Mouse (Mus musculus) T-helper 1 cell (primary cell): ENCODE results near the gene Gm42742.

ENCODE experiments used
- in situ Hi-C: fragments of 300-600 bp; cut with MboI, MseI; formaldehyde crosslinking; loops from one replicate; pipeline ENCODE4 v1.15.1; 2025; ENCODE audit warnings: high pct_unique_total_duplicates

Gene Gm42742

DNA sequence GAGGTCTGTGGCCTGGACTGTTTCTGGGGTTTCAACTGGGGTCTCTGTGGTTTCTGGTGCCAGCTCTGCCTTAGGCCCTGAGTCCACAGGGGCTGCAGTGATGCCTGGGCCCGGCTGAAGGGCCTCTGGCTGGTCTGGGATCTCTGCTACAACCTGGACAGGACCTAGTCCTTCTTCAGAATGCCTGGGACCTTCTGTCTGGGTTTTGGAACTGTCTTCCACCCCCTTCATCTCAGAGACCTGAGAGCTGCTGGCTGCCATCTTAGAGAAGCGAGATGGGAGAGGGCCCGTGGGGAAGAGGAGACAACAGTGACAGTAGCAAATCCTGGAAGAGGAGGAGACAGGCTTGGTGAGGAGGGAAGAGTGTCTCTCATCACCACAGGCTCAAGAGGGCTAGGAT lies 866 bp downstream of the Gm42742 start:
- in situ Hi-C loops = no loop called here

DNA sequence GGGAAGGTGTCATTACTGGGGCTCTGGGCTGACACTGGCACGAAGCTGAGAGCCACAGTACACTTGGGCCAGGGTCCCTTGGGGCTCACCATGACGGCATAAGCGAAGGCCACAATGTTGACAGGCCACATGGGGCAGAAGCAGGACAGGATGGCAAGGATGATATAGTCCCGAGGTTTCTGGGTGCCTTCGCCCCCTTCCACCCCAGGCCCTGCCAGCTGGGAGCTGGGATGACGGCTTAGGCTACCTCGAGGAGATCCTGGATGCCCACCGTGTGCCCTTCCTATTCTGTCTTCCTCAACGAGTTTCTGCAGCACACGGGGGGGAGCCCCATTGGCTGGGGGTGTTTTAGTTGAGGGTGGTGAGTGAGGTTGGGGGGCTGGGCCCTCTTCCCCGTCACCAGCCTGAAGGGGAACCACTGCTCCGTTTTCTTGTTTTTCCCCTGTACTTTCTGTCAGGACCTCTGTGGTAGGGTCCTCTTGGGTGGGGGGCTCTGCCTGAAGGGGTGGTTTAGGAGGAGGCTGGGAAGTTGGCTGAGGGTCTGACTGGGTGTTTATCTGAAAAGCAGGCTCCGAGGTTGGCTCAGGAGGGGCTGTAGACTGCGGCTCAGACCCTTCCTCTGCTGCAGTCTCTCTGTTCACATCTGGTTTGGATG lies 1.5 kb downstream of the Gm42742 start:
- in situ Hi-C loops = no loop called here

DNA sequence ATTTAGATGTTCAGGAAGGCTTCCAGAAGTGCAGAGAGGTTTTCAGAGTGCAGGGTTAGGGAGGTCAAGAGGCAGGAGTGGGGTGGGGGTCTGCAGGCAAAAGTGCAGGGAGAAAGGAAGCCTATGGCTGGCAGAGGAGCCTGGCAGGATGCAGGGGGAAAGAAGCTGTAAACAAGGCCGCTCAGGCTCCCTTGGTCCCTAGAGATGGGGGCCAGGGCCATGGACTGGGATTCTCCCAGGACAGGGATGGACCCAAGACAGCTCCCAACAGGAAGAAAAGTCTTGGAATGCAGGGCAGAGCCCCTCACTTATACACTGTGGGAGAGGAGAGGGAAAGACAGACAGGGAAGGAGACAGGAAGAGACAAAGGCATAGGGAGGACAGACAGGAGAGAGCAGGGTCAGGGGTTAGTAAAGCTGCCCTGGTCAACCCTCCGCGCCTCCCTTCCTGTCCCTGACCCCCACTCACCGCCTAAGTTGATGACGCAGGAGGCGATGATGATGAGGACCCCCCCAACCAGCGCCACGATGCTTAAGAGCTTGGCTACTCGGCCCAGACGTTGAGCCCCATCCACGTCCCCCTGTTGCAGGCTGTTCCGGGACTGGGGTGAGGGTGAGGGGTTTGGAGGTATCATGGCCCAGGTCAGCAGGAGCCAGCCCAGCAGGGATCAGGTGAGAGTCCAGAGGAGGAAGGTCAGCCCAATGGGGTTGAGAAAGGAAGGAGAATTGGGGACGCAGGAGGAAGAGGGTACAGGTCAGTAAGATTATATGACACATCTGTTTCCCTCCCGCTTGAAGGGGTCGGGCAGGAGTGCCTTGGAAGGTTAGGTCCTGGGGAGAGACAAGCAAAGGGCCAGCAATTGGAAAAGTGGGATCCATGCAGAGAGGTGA lies 2.2 kb downstream of the Gm42742 start:
- in situ Hi-C loops = no loop called here

DNA sequence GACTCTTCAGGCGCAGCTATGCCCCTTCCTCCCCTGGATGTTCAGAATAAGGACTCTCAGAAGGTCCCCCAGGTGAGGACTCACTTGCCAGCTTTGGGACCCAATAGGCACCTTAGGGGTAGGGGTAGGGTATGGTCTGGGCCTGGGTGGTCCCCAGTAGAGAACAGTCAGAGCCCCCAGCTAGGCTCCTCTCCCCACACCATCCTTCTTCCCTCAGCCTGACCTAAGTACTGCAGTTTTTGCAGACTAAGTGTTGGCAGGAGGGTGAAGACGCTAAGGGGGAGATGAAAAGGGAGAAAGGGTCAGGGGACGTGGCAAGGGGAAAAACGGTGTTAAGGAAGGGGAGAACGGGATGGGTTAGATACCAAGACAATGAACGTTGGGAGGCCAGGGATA lies 2.9 kb downstream of the Gm42742 start:
- in situ Hi-C loops = no loop called here

DNA sequence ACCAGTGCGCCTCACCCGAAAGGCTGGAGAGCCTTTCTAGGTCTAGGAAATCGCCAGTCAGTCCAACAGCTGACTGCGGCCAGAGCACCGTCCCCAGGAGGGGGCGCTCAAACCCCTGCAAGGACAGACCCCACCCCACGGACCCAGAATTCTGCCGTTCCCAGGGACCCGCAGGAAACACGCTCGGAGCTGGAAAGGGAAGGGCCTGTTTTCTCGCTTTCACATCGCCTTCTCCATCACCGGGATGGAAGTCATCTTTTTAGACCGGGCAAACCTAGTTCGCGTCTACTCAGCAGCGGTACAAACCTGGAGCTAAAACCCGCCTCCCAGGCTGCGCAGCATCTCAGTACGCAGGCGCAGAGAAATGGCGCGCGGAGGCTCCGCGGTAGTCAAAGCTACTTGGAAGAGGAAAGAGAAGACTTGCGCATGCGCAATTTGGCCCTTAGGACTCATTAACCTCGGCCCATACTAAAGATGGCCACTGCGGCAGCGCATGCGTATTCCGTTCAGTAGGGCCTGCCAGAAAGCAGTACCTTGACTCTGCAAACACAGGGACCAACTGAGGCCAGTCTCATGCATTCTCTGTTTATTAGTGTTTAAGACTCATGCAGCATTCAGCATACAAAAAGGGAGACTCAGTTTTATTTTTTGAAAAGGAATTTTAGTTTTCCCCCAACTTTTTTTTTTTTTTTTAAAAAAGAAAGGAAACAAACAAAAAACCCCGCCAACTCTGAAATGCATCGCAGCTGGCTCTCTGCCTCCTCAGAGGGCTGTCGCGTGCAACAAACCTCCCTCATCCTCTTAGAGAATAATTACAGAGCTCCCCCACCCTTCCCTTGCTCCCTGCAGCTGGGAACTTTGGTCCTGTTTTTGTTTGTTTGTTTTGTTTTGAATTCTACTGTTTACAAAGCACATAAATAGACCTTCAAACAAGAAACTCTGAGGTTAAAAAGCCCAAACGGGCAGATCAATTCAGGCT lies 3.6 kb downstream of the Gm42742 start, which contains the start of gene Pagr1a:
Gene Pagr1a (minus strand): TSS at position 382 of the 979 bp plus-strand sequence.
- in situ Hi-C loops = no loop called here

DNA sequence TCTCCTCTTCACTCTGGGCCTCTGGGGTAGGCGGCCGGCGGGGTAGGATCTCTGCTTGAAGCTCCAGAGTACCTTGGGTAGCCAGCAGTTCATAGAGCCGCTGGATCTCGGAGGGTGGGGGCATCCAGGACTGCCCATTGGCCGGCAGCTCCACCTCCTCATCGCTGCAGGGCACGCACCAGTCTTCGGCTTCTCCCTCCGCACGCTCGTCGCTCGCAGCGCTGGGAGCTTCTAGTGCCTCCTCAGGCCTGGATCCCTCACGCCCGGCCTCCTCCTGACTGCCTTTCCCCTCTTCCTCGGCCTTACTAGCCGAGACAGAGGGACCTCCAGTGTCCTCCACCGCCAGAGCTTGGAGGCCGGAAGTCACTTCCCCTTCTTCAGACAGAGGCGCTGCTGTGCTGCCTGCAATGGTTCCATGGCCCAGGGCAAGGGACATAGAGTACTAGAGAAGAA lies 4.4 kb downstream of the Gm42742 start:
- in situ Hi-C loops = no loop called here

DNA sequence TGATC lies 4.6 kb downstream of the Gm42742 start, which contains the start of gene Pagr1b:
Gene Pagr1b (minus strand): TSS at position 4 of the 5 bp plus-strand sequence.
- in situ Hi-C loops = no loop called here

DNA sequence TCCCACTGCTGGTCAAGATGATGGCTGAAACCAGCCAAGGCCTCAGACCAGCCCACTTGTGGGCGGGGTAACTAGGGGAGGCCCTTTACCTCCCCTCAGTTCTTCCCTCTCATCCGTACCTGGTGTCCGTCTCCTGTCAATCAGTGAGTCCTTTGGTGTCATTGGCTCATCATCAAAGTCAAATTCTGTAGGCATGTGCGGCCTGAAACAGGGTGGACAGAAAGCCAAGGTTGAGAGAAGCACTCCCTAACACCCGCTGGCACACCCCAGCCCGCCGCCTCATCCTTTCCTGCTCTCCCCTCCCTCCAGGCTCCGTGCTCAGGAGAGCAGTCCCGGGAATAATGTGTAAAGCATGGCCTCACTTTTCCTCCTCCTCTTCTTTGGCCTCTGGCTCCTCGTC lies 4.8 kb downstream of the Gm42742 start:
- in situ Hi-C loops = no loop called here

DNA sequence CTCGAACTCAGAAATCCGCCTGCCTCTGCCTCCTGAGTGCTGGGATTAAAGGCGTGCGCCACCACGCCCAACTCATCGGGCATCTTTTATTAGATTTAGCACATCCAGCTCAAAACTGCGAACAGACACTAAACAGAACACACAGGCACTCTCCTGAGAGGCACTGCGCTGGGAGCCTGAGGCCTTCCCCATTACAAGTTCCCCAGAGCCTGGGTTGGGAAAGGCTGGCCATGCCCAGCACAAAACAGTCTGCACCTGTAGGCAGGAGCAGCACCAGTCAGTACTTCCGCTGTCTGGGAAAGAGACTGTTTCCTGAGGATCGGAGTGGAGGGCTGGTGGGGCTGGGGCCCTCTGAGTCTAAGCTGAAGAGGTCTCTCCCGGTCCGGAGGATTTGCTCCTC lies 5.9 kb downstream of the Gm42742 start:
- in situ Hi-C loops = no loop called here

DNA sequence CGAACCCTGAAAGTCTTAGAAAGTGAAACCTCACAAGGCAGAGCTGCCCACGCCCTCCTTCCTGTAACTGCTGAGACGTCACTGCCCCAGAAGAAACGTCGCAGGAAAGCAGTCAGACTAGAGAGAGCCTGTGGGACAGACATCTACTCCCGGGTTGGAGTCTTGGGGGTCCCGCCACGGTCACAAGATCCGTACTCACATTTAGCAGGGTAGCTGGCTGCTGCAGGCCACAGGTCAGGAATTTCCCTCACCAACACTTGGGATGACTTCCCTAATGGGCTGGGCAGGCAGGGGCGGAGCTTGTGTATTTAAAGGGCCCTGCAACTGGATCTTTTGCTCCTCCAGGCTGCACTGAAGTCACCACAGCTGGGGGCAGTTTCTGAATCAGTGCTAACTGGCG lies 6.6 kb downstream of the Gm42742 start, which contains the start of gene Mvp:
Gene Mvp (minus strand): TSS at position 302 of the 400 bp plus-strand sequence.
- in situ Hi-C loops = no loop called here

DNA sequence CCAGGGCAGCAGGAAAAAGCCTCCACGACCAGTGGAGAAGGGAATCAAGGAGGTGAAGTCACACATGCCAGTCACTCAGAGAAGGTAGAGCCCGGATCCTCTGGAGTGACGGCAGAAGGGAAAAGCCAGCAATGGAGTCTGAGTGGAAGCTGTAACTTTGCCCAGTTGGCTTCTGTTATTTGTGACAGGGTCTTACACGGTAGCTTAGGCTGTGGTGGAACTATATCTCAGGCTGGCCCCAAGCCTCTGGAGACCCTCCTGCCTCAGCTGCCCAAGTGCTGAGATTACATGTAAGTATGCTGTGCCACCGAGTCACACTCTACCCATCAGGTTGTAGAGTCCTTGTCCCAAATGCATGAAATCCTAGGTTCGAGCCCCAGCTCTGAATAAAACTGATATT lies 7.5 kb downstream of the Gm42742 start:
- in situ Hi-C loops = no loop called here

DNA sequence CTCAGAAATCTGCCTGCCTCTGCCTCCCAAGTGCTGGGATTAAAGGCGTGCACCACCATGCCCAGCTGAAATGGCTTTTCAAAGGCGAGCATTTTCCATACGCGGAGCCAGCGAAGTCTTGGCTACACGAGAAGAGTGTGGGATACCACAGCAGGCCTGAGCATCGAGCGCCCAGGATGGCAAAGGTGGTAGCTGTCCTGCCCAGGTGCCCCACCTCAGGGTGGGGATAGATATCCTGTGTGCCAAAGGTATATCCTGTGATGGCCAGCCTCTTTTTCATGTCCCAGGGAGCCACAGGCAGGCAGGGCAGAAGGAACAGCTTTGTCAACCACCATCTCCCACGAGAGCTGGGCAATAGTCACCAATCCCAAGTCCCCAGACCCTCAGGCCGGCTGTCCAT lies 8.1 kb downstream of the Gm42742 start:
- in situ Hi-C loops = no loop called here

DNA sequence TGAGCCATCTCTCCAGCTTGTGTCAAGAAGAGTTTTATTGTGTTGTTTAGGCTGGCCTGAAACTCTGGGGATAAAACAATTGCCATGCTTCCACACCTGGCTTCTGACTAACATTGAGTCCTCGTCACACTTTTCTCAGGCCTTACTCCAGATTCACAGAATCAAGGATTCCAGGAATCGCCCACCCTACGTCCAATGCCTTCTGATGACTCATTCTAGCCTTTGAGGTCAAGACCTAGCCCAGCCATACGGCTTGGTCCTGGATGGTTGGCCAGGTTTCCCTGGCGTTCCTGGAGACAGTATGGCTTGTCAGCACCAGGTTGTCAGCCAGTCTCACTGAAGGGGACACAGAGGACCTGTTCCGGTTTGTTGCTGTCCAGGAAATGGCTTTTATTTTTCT lies 8.5 kb downstream of the Gm42742 start:
- in situ Hi-C loops = no loop called here

DNA sequence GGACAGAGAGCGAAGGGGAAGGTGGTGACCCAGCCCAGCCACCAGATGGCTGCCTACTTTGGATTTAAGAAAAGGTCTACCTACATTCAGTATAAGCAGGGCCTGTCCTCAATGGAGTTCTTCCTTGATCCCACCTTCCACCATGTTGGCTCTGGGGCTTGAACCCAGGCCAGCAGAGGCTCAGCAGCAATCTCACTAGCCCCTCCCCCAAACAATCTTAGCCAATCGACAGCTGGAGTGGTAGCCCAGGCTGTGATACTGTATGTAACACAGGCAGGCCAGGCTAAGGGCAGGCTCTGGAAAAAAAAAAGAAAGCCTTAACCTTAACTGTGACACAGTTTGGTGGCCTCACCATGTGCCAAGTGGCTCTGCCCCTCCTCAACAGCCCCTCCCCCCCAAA lies 9.2 kb downstream of the Gm42742 start:
- in situ Hi-C loops = no loop called here

DNA sequence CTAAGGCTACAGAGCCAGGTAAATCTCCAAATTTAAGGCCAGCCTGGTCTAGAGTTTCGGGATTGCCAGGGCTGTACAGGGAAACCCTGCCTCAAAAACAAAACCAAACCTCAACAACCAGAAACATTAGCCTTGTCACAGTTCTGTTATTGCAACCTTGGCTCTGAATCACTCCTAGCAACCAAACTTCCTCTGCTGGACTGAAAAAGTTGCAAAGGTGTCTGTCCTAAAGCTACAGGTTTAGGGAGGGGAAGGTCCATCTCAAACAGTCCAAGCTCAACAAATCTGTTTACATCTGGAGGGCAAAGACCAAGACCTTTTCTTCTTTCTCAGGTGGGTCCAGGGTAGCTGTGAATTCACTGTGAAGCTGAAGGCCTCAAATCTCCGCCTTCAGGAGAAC lies 9.8 kb downstream of the Gm42742 start:
- in situ Hi-C loops = no loop called here

DNA sequence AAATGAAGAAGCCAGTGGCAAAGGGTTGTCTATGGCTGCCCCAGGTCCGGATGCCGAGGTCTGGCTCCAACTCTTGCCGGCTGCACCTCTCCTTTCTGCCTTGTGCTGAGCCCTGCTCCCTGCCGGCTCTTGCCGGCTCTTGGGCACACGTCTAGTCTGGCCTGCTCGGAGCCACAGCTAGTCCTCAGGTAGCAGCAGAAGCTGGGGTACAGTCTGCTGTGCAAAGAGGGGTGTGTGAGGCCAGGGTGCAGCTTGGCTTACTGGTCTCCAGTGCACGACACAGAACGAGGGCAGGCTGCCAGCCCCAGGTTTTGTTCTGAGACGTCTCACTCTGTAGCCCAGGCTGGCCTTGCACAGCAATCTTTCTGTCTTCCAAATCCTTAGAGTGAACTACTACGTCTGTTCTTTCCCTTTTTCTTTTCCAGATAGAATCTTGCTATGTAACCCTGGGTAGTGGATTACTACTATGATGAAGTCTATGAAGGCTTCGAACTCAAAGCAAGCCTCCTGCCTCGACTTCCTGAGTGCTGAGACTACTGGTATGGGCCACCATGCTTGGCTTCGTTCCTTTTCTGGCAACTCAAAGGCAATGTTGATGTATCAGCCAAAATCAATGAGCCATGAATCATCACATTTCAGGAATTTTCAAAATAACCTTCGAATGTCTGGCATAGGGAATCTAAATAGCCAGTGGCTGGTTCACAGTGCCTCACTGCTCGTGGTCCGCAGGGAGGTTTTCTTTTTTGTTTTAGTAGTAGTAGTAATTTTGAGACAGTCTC lies 11.4 kb downstream of the Gm42742 start:
- in situ Hi-C loops = no loop called here

DNA sequence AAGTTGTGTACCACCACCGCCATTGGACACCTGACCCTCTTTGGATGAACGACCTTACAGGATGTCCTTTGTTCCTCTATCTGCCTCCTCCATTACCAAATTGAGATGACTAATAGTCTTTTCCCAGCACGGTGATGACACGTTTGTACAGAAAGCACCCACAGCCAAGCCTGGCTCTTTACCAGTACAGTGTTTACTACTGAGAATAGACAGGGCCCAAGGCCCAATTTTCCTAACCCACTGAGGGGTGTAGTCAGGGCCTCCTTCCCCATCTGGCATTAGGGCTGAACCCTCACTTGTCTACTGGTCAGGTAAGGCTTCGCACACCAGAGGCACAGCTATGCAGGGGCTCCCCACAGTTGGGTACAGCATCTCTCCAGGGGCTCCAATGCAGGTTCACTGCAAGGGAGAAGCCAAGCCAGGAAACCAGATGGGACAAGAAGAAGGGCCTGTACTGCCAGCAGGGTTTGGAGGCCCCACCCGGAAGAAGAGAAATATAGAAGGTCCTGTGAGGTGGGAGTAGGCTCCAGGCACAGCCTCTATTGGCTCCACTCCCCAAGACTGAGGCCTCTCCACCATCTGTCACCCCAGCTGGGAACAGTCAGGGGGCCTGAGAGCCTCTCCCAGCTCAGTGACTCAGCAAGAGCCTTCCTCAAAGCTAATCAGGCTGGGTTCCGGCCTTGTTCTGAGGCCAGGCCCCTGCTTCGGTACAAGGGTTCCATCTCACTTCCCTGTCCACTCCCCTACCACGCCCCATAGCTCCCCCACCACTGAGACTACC lies 12.5 kb downstream of the Gm42742 start:
- in situ Hi-C loops = no loop called here

DNA sequence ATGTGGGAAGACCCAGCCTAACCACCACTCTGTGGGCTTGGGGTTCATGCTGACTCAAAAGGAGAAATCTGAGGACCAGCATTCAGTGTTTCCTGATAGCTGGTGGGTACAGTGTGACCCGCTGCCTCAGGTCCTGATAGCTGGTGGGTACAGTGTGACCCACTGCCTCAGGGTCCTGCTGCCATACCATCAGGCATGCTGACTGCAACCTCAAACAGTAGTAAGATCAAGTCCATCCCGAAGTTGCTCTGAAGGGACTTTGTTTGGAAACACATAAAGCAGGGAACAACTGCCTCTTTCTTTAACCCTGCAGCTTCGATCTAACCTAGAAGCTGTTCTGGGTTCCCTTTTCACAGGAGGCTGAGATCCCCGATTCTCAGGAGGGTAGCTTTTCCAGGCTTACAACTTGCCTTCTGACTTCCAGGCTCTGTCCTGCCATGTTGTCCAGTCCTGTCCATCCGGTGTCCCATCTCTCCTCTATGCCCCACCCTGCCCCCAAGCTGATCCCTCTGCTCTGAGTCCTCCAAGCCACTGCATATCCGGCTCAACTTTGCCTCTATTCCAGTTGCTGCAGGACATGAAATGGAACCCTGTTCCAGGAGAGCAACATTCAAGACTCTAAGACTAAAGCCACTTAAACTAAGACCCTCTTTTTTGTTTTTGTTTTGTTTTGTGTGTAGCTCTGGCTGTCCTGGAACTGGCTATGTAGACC lies 13.4 kb downstream of the Gm42742 start:
- in situ Hi-C loops = no loop called here

DNA sequence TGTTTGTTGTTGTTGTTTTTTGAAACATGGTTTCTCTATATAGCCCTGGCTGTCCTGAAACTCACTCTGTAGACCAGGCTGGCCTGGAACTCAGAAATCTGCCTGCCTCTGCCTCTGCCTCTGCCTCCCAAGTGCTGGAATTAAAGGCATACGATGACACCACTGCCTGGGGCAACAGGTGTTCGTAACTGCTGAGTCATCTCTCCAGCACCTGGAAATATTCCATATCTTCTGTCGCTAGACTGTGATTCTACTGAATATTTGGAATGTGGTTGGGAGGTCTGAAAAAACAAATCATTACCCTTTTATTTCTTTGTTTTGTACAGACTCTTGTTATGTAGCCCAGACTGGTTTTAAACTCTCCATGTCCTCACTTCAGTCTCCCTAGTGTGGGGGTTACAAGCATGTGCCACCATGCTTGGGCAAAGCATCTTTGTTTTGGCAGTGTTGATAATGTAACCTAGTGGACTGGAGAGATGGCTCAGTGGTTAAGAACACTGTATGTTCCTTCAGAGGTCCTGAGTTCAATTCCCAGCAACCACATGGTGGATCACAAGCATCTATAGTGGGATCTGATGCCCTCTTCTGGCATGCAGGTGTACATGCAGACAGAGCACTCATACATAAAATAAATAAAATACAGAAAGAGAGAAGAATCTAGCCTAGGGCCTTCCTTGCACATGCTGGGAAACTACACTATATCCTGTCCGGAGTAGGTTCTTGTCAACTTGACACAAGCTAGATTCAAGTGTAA lies 16.6 kb downstream of the Gm42742 start:
- in situ Hi-C loops = no loop called here

DNA sequence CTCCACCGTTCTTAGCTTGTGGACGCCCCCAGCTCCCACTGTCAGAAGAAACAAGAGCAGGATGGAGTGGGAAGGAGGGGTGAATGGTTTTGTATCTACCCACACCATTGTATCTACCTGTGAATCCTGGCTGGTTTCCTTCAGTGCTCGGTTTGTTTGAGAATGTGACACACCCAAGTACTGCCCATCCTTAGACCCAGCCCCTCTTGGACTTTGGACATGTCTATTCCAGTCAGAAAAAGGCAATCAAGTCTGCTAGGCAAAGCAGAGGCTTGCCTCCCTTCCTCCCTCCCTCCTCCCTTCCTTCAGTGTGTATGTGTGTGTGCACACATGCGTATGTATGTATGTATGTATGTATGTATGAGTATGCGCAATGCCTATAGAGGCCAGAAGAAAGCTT lies 17.3 kb downstream of the Gm42742 start:
- in situ Hi-C loops = no loop called here
